Mouse (Mus musculus) forebrain, embryonic 14.5 days (tissue): ENCODE data around the gene Depdc1b. TPM values are rescaled to one million over a fixed set of nuclear protein-coding genes. Genes with fewer than 3 reads are reported as not detected.

Source experiments
- ATAC-seq: fragments of 200-750 bp; cut with Nextera tagmentation; 2 replicates; pipeline ENCODE4 v1.8.0; 2017; ENCODE audit warnings: mild to moderate bottlenecking, moderate library complexity
- DNase-seq: peaks from one replicate; pipeline ENCODE4 v3.0.0-alpha.2; 2015; ENCODE audit warnings: low spot score
- H3K27ac ChIP-seq: fragments of 300-500 bp; sonication (generic); 2 replicates; pipeline ENCODE4 v1.5.1; 2014; ENCODE audit warnings: low read depth, mild to moderate bottlenecking, control low read depth, low read length, moderate library complexity
- H3K27me3 ChIP-seq: fragments of 300-500 bp; sonication (generic); replicated peaks from 2 replicates; pipeline ENCODE4 v1.6.1; 2014; ENCODE audit warnings: low read length, control low read depth, mixed read lengths; ENCODE audit not compliant: control insufficient read depth, insufficient read depth
- H3K36me3 ChIP-seq: fragments of 300-500 bp; sonication (generic); 2 replicates; pipeline ENCODE4 v1.6.1; 2014; ENCODE audit warnings: low read length, control low read depth; ENCODE audit not compliant: control insufficient read depth, insufficient read depth
- H3K4me1 ChIP-seq: fragments of 300-500 bp; sonication (generic); 2 replicates; pipeline ENCODE4 v1.6.1; 2014; ENCODE audit warnings: antibody characterized with exemption, low read length, control low read depth; ENCODE audit not compliant: control insufficient read depth, insufficient read depth
- H3K4me2 ChIP-seq: fragments of 300-500 bp; sonication (generic); 2 replicates; pipeline ENCODE4 v1.6.1; 2014; ENCODE audit warnings: mild to moderate bottlenecking, control low read depth, low read length
- H3K4me3 ChIP-seq: fragments of 300-500 bp; sonication (generic); 2 replicates; pipeline ENCODE4 v1.5.1; 2014; ENCODE audit warnings: low read depth, low read length, control low read depth
- H3K9ac ChIP-seq: fragments of 300-500 bp; sonication (generic); 2 replicates; pipeline ENCODE4 v1.6.1; 2014; ENCODE audit warnings: mild to moderate bottlenecking, low read length, control low read depth, moderate library complexity
- H3K9me3 ChIP-seq: fragments of 300-500 bp; sonication (generic); replicated peaks from 2 replicates; pipeline ENCODE4 v1.6.1; 2016; ENCODE audit warnings: low read length, control low read depth, mixed read lengths; ENCODE audit not compliant: control insufficient read depth
- WGBS: fragments of 180-500 bp; shearing (Covaris S2); extraction: QIAGEN DNeasy Blood & Tissue Kit; methylation state at CpG from one replicate; pipeline ENCODE4 v1.1.7; 2014; 5-methylcytosine and 5-hydroxymethylcytosine counted together
- polyA plus RNA-seq: library from polyadenylated mRNA; unstranded; fragments of >200 nt; fragmentation: Nextera tagmentation; extraction: Ambion mirVana; gene quantifications from 2 replicates; pipeline ENCODE4 v1.2.1, GENCODE M21; 2014

Gene Depdc1b
- 4.5 and 6.8 TPM in 2 replicates for polyA plus RNA-seq

DNA sequence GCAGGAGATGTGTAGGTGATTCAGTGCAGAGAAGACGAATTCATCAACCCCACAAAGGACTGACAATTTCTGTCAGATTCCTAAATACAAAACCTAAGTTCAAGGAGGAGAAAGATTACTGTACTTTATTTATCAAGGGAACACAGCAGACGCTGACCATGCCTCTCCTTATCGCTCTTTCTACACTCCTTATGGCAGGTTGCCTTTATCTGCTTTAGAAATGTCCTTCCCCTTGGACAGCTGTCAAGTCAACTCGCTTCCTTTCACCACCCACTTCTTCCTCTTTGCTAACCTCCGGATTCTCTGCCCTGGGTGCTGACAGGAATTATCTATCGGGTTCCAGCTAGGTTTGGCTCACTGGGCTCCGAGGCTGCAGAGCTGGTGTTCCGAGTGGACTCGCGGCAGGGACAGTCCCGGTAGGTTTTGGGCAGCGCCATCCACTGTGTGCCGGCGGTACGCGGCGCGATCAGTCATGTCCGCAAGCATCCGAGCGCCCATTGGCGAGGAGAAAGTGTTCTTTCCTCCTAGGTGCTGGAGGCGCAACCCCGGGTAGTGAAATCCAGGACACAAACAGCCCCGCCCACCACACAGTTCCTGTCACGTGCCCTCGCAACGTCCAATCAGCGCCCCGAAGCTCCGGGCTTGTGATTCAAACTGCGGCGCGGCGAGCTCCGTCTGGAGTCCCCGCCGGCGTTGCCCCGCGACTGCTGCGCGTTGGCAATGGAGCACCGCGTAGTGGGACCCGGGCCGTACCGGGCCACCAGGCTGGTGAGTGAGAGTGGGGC, at the start of gene Depdc1b:
Depdc1b (plus strand) TSS at position 631 of the 785 bp plus-strand sequence.
- Histone ChIP-seq H3K9ac (peak within 1 kb of the TSS; percentile 81), H3K4me1 (peaks cover 14% of the 10 kb centered on the region), H3K4me2 (peak within 1 kb of the TSS; percentile 93), H3K9me3 (no peaks in the 10 kb centered on the region), H3K27ac (0 out of 2 replicates have a peak within 1 kb of the TSS, but pooled peaks have one; percentile 21), H3K36me3 (no peaks in the 10 kb centered on the region), H3K4me3 (peak within 1 kb of the TSS; percentile 59), H3K27me3 (no peaks in the 10 kb centered on the region)
- peak; percentile 99 for ATAC-seq
- 1% methylated on average over 47 of the region's 48 CpGs for WGBS
- DNase-seq: peak; percentile 97

DNA sequence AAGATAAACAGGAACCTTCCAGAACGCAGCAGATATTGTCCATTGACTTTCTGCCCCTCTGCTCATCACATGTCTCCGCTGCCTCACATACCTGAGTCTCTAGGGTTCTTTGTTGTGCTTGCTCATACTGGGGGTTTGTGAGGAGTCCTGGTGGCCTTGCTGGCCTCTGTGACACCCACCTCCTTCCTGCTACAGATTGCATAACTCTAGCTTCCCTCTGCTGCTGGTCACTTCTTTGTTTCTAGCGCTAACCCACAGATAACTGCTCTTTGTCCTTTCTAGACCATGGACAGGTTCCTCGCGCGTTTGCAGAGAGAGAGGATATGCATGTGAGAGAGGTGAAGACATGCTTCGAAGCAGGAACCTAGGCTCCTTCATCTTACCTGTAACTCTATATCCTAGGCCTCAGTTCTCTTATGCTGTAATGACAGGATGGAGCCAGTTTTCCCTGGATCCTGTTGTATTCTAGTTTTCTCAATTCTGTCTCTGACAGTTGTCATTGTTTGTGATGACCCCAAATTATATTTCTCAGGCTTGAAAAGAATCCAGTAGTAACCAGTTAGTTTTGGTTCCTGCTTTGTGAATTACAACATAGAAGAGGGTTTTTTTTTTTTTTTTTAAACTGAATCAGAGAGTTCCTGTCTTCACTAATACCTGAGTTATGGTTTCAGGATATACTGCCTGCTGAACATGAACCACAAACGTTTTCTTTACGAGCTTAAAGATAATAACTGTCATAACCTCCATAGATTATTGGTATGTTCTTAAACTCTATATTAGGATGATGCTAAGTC, 48.1 kb upstream of the Depdc1b start:
- Histone ChIP-seq H3K4me2 (no peak overlapping the region), H3K27me3 (no peaks in the 10 kb centered on the region), H3K9ac (no peak overlapping the region), H3K4me1 (0 out of 2 replicates have a peak, but pooled peaks cover 3% of the 10 kb centered on the region), H3K4me3 (no peak overlapping the region), H3K9me3 (no peaks in the 10 kb centered on the region), H3K36me3 (no peaks in the 10 kb centered on the region), H3K27ac (no peak overlapping the region)
- no peak for ATAC-seq
- DNase-seq: no peak
- 89% methylated on average over 9 of the region's 9 CpGs for WGBS

DNA sequence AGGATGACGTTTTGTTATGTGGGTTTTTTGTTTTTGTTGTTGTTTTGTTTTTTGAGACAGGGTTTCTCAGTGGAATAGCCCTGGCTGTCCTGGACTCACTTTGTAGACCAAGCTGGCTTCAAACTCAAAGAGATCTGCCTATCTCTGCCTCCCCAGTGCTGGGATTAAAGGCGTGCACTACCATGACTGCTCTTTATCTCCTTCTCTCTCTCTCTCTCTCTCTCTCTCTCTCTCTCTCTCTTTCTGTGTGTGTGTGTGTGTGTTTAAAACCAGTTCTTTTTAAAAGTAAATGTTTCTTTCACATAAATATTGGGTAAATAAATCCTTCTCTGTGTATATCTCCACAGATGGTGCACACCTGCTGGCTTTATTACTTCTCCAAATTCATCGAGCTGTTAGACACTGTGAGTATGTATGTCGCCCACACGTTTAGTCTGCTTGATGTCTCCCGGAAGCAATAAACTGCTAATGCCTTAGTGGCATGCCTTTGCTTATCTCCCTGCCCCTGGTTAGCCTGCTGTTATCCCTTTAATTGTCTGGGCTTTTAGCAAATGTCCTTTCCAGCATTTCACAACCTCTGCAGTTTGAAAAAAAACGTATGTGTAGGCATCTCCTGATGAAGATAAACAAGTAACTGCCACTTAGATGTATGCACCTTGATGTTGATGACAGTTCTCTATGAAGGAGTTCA, 44.5 kb upstream of the Depdc1b start:
- H3K4me2 ChIP-seq: no peak overlapping the region
- ATAC-seq (no peak), DNase-seq (no peak)
- H3K9me3 ChIP-seq: no peaks in the 10 kb centered on the region
- no peaks in the 10 kb centered on the region for H3K27me3 ChIP-seq
- no peak overlapping the region for H3K27ac ChIP-seq
- H3K4me3 ChIP-seq: no peak overlapping the region
- H3K4me1 ChIP-seq: 0 out of 2 replicates have a peak, but pooled peaks cover 3% of the 10 kb centered on the region
- WGBS: 83% methylated on average over 7 of the region's 7 CpGs
- no peaks in the 10 kb centered on the region for H3K36me3 ChIP-seq
- no peak overlapping the region for H3K9ac ChIP-seq

DNA sequence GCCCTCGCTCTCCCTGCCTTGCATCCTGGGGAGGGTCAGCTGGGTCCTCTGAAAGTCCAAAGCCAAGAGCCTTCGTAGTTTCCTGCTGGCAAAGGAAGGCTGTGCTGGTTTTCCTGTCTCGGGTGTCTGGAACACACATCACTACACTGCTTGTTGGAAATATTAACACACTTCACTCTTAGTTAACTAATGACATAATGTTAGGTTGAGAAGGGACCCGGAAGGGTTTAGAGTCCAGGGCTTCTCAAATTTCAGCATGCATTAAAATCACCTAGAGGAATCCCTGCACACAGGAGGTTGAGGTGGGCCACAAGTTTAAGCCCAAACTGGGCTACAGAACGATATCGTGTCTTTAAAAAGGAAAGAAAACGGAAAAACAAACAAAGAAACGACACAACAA, 43.8 kb upstream of the Depdc1b start:
- DNase-seq (no peak), ATAC-seq (no peak)
- H3K4me1 ChIP-seq: 0 out of 2 replicates have a peak, but pooled peaks cover 3% of the 10 kb centered on the region
- H3K27me3 ChIP-seq: no peaks in the 10 kb centered on the region
- no peak overlapping the region for H3K4me2 ChIP-seq
- no peak overlapping the region for H3K9ac ChIP-seq
- no peak overlapping the region for H3K27ac ChIP-seq
- no peaks in the 10 kb centered on the region for H3K9me3 ChIP-seq
- no peak overlapping the region for H3K4me3 ChIP-seq
- WGBS: 84% methylated on average over 8 of the region's 8 CpGs
- H3K36me3 ChIP-seq: no peaks in the 10 kb centered on the region

DNA sequence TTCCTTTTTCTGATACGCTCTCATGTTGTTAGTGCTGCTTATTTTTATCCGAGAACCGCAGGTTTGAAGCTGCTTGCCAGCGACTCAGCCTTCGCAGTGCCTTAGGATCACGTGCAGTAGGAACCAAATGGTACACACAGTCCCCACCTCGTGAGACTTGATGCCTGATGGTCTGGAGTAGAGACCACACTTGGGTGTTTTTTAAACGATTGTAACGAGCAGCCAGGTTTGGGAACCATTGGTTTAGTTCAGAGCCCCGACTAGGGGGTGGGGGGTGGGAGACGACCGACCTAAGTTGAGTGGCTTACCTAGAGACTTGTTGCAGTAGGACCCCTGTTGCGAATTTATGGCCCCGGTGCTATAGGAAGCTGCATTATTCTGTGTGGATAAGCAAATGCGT, 43.1 kb upstream of the Depdc1b start:
- no peak overlapping the region for H3K27ac ChIP-seq
- 52% methylated on average over 15 of the region's 15 CpGs for WGBS
- no peaks in the 10 kb centered on the region for H3K27me3 ChIP-seq
- 0 out of 2 replicates have a peak, but pooled peaks cover 3% of the 10 kb centered on the region for H3K4me1 ChIP-seq
- H3K4me3 ChIP-seq: no peak overlapping the region
- no peak overlapping the region for H3K9ac ChIP-seq
- H3K9me3 ChIP-seq: no peaks in the 10 kb centered on the region
- no peak; the same call in 1 of the 2 replicates for ATAC-seq
- no peak for DNase-seq
- no peak overlapping the region for H3K4me2 ChIP-seq
- H3K36me3 ChIP-seq: no peaks in the 10 kb centered on the region

DNA sequence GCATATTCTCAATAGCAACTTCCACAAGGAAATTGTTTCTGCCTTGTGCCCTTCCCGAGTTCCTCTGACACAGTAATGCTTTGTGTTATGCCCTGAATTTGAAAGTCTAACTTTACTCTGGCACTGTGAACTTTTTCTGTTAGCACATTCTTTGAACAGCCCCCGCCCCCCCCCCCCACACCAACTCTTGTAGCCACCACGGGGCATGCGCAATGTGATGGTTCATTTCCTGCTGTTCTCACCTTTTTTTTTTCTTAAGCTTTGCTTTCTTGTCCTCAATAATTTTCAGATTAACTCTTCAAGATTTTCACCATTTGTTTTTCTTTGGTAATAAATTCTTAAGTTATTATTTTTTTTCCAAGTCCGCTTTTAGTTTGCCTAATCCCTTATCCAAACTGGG, 42.7 kb upstream of the Depdc1b start:
- DNase-seq (peak; percentile 22), ATAC-seq (no peak)

DNA sequence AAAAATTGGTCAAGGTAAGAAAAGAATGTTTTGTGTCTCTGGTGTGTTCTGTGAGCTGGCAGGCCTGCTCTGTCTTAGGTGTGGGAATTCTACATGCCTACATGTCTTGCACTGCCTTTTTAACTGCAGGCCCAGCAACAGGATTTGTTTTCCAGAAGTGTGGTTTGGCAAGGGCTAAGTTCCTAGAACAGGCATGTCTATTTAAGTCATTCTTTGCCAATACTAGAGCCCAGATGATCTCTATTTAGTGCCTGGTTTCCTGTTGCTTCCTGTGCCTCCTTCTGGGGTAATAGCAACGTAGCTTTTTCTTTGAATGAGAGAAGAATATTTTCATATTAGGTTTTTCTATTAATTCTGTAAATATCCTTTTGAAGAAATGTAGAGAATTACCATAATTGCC, 39.6 kb upstream of the Depdc1b start:
- ATAC-seq (no peak), DNase-seq (no peak)
- H3K4me2 ChIP-seq: no peak overlapping the region
- H3K27me3 ChIP-seq: no peaks in the 10 kb centered on the region
- H3K4me1 ChIP-seq: no peaks in the 10 kb centered on the region
- H3K9me3 ChIP-seq: no peaks in the 10 kb centered on the region
- no peak overlapping the region for H3K27ac ChIP-seq
- no peaks in the 10 kb centered on the region for H3K36me3 ChIP-seq
- no peak overlapping the region for H3K4me3 ChIP-seq
- 71% methylated on average over 1 of the region's 1 CpGs for WGBS
- no peak overlapping the region for H3K9ac ChIP-seq

More for the DNA sequence above, 42.7 kb upstream of the Depdc1b start:
- H3K9ac ChIP-seq: no peak overlapping the region
- no peaks in the 10 kb centered on the region for H3K27me3 ChIP-seq
- 0 out of 2 replicates have a peak, but pooled peaks cover 3% of the 10 kb centered on the region for H3K4me1 ChIP-seq
- no peak overlapping the region for H3K27ac ChIP-seq
- no peak overlapping the region for H3K4me2 ChIP-seq
- H3K4me3 ChIP-seq: no peak overlapping the region
- H3K36me3 ChIP-seq: no peaks in the 10 kb centered on the region
- no peaks in the 10 kb centered on the region for H3K9me3 ChIP-seq
- WGBS: 37% methylated on average over 5 of the region's 5 CpGs

DNA sequence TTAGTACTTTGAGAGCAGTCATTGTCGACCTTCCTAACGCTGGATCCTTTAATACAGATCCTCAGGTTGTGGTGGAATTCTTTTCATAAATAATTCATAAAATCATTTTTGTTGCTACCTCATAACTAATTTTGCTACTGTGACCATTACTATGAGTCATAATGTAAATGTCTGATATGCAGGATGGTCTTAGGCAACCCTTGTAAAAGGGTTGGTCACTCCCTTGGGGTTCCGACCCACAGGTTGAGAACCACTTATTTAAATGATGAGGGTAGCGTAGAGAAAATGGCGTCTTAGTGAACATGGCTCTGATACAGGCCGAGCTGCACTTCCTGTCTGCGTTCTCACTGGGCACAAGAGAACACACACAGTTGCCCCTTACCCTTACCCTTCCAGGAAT, 38.8 kb upstream of the Depdc1b start:
- Histone ChIP-seq H3K4me1 (no peaks in the 10 kb centered on the region), H3K9ac (no peak overlapping the region), H3K9me3 (no peaks in the 10 kb centered on the region), H3K4me2 (no peak overlapping the region), H3K27me3 (no peaks in the 10 kb centered on the region), H3K4me3 (no peak overlapping the region), H3K27ac (no peak overlapping the region), H3K36me3 (no peaks in the 10 kb centered on the region)
- WGBS: 77% methylated on average over 7 of the region's 7 CpGs
- ATAC-seq (no peak), DNase-seq (no peak)
